Mouse (Mus musculus) natural killer cell, adult 2 months (primary cell): ENCODE measurements around the gene Jaml.
"Not testable (repeated sequence)": the region's sequence is repeated elsewhere in the genome, so short reads cannot be mapped to it uniquely, and the experiment has no call there.

Experiments
- DNase-seq, 2 experiments: peaks; one replicate each; pipeline ENCODE4 v3.0.0; 2022; ENCODE audit warnings: low spot score in 2 of 2

The Jaml gene

GRCm38 (mm10) chr9:45079011-45079410 is at the start of gene Jaml:
Jaml (plus strand) TSS chr9:45079183.
- peak; percentile 13 to 47 for DNase-seq

- no peak for DNase-seq
Observed at GRCm38 (mm10) chr9:45030341-45030740, 48.6 kb upstream of the Jaml start.

- no peak for DNase-seq
Observed at GRCm38 (mm10) chr9:45032261-45032660, 46.7 kb upstream of the Jaml start.

GRCm38 (mm10) chr9:45034526-45034925 is 44.5 kb upstream of the Jaml start:
- DNase-seq = no peak

- not testable (repeated sequence) for DNase-seq
Observed at GRCm38 (mm10) chr9:45037803-45038202, 41.2 kb upstream of the Jaml start.

GRCm38 (mm10) chr9:45039499-45039898 is 39.5 kb upstream of the Jaml start, which contains the start of gene Mpzl2:
Mpzl2 (plus strand) TSS chr9:45039799.
- no peak for DNase-seq

GRCm38 (mm10) chr9:45040066-45040845 is 38.7 kb upstream of the Jaml start:
- DNase-seq = no peak

GRCm38 (mm10) chr9:45041131-45041838 is 37.7 kb upstream of the Jaml start:
- DNase-seq = no peak

- DNase-seq = no peak
Observed at GRCm38 (mm10) chr9:45042056-45042720, 36.8 kb upstream of the Jaml start.

- DNase-seq = no peak
Observed at GRCm38 (mm10) chr9:45042947-45043346, 36.0 kb upstream of the Jaml start.

GRCm38 (mm10) chr9:45046973-45047372 is 32.0 kb upstream of the Jaml start:
- DNase-seq = no peak

GRCm38 (mm10) chr9:45048511-45048910 is 30.5 kb upstream of the Jaml start:
- peak; percentile 29 to 36 for DNase-seq

- no peak for DNase-seq
Observed at GRCm38 (mm10) chr9:45049731-45050130, 29.3 kb upstream of the Jaml start.

- no peak for DNase-seq
Observed at GRCm38 (mm10) chr9:45050301-45050700, 28.7 kb upstream of the Jaml start.

- DNase-seq = peak; percentile 79 to 85
Observed at GRCm38 (mm10) chr9:45055082-45055713, 23.8 kb upstream of the Jaml start, which contains the start of gene Mpzl3. Mpzl3 (plus strand) TSS chr9:45055186.

GRCm38 (mm10) chr9:45058304-45058940 is 20.6 kb upstream of the Jaml start:
- no peak for DNase-seq

- DNase-seq = no peak
Observed at GRCm38 (mm10) chr9:45060151-45060550, 18.8 kb upstream of the Jaml start.

- DNase-seq = peak in 1 of 2 experiments; percentile 16
Observed at GRCm38 (mm10) chr9:45062677-45063076, 16.3 kb upstream of the Jaml start.

- DNase-seq = no peak
Observed at GRCm38 (mm10) chr9:45064421-45064820, 14.6 kb upstream of the Jaml start.

- no peak for DNase-seq
Observed at GRCm38 (mm10) chr9:45066735-45067134, 12.2 kb upstream of the Jaml start.

GRCm38 (mm10) chr9:45071800-45072199 is 7.2 kb upstream of the Jaml start:
- no peak for DNase-seq
